Mouse (Mus musculus) limb, embryonic 13.5 days (tissue): Measurements from ENCODE around the gene Gm17509. TPM values are rescaled to one million over a fixed set of nuclear protein-coding genes. Genes with fewer than 3 reads are reported as not detected.

ENCODE experiments used
- ATAC-seq: fragments of 200-750 bp; cut with Nextera tagmentation; 2 replicates; pipeline ENCODE4 v1.8.0; 2017; ENCODE audit warnings: low read depth, moderate number of reproducible peaks, moderate TSS enrichment; ENCODE audit not compliant: low FRiP score
- H3K27ac ChIP-seq: fragments of 300-500 bp; sonication (generic); 2 replicates; pipeline ENCODE4 v1.5.1; 2015; ENCODE audit warnings: inconsistent platforms, mild to moderate bottlenecking, moderate library complexity
- H3K27me3 ChIP-seq: fragments of 300-500 bp; sonication (generic); 2 replicates; pipeline ENCODE4 v1.6.1; 2015; ENCODE audit warnings: mild to moderate bottlenecking, inconsistent platforms
- H3K36me3 ChIP-seq: fragments of 300-500 bp; sonication (generic); 2 replicates; pipeline ENCODE4 v1.6.1; 2015; ENCODE audit warnings: inconsistent platforms, mild to moderate bottlenecking, moderate library complexity
- H3K4me1 ChIP-seq: fragments of 300-500 bp; sonication (generic); 2 replicates; pipeline ENCODE4 v1.6.1; 2015; ENCODE audit warnings: inconsistent platforms
- H3K4me2 ChIP-seq: fragments of 300-500 bp; sonication (generic); replicated peaks from 2 replicates; pipeline ENCODE4 v1.6.1; 2015; ENCODE audit warnings: inconsistent platforms, mild to moderate bottlenecking, moderate library complexity
- H3K4me3 ChIP-seq: fragments of 300-500 bp; sonication (generic); 2 replicates; pipeline ENCODE4 v1.5.1; 2015; ENCODE audit warnings: moderate library complexity, mild to moderate bottlenecking, inconsistent platforms
- H3K9ac ChIP-seq: fragments of 300-500 bp; sonication (generic); 2 replicates; pipeline ENCODE4 v1.6.1; 2015; ENCODE audit warnings: mild to moderate bottlenecking, inconsistent platforms
- H3K9me3 ChIP-seq: fragments of 300-500 bp; sonication (generic); 2 replicates; pipeline ENCODE4 v1.6.1; 2016; ENCODE audit warnings: inconsistent platforms
- WGBS: fragments of 180-500 bp; shearing (Covaris S2); methylation state at CpG from one replicate; pipeline ENCODE4 v1.1.7; 2015; 5-methylcytosine and 5-hydroxymethylcytosine counted together
- polyA plus RNA-seq: library from polyadenylated mRNA; unstranded; fragments of >200 nt; fragmentation: Nextera tagmentation; extraction: Ambion mirVana; gene quantifications from 2 replicates; pipeline ENCODE4 v1.2.1, GENCODE M21; 2015

Gm17509 gene
- polyA plus RNA-seq, 1 experiment from 2014 or later: 0.29 TPM

- H3K4me3 ChIP-seq: no peak overlapping the region
- H3K9ac ChIP-seq: no peak overlapping the region
- no peak overlapping the region for H3K4me2 ChIP-seq
- H3K4me1 ChIP-seq: 0 out of 2 replicates have a peak, but pooled peaks cover 6% of the 10 kb centered on the region
- H3K9me3 ChIP-seq: no peaks in the 10 kb centered on the region
- 87% methylated on average over 6 of the region's 6 CpGs for WGBS
- ATAC-seq: no peak
- no peaks in the 10 kb centered on the region; the same call in 1 of the 2 replicates for H3K27me3 ChIP-seq
- no peak overlapping the region for H3K27ac ChIP-seq
- no peaks in the 10 kb centered on the region for H3K36me3 ChIP-seq
These were observed 4.7 kb upstream of the Gm17509 start for GRCm38 (mm10) chr13:117225561-117225960.

DNA sequence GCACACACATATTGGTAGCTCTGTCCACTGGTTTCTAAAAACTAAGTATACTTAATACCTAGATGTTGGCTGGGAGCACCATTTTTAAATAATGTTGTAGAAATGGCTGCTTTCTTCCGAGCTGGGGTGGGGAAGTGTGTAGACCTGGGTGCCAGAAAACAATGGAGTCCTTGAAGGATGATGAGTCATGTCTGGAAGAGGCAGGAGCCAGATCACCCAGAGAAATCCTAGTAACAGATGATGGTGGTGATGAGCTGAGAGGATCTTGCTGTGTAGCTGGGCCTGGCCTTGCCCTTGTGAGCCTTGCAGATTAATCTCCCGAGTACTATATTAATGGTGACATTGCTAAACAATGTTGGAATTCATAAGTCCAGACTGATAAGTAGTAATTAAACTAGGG, 4.0 kb upstream of the Gm17509 start:
- no peak overlapping the region for H3K4me2 ChIP-seq
- H3K27ac ChIP-seq: no peak overlapping the region
- no peaks in the 10 kb centered on the region for H3K9me3 ChIP-seq
- H3K36me3 ChIP-seq: no peaks in the 10 kb centered on the region
- H3K4me3 ChIP-seq: no peak overlapping the region
- peaks cover 12% of the 10 kb centered on the region for H3K4me1 ChIP-seq
- no peak for ATAC-seq
- H3K27me3 ChIP-seq: peaks cover 4% of the 10 kb centered on the region; the same call in 1 of the 2 replicates
- WGBS: 82% methylated on average over 2 of the region's 2 CpGs
- no peak overlapping the region for H3K9ac ChIP-seq

DNA sequence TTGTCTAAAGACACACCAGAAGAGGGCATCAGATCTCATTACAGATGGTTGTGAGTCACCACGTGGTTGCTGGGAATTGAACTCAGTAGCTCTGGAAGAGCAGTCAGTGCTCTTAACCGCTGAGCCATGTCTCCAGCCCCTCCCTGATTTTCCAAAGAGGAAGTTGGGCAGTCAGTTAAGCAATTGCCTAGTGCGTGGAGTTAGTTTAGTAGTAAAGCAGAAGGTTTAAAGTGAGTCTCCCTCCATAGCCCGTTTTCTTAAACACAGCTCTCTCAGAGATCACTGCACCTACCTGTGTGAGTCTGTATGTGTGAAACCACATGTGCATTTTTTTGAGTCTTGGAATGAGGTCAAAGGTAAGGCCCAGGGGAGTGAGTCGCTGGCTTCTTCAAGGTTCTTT, 2.2 kb upstream of the Gm17509 start:
- Histone ChIP-seq H3K9ac (no peak overlapping the region), H3K4me3 (no peak overlapping the region), H3K4me2 (no peak overlapping the region), H3K36me3 (no peaks in the 10 kb centered on the region), H3K9me3 (no peaks in the 10 kb centered on the region), H3K27me3 (peaks cover 4% of the 10 kb centered on the region; the same call in 1 of the 2 replicates), H3K4me1 (peaks cover 12% of the 10 kb centered on the region), H3K27ac (no peak overlapping the region)
- WGBS: 45% methylated on average over 5 of the region's 5 CpGs
- ATAC-seq: no peak

- no peak overlapping the region for H3K27ac ChIP-seq
- peaks cover 24% of the 10 kb centered on the region for H3K4me1 ChIP-seq
- peaks cover 4% of the 10 kb centered on the region; the same call in 1 of the 2 replicates for H3K27me3 ChIP-seq
- H3K36me3 ChIP-seq: no peaks in the 10 kb centered on the region
- H3K4me3 ChIP-seq: peak overlapping the region; percentile 70
- no peaks in the 10 kb centered on the region for H3K9me3 ChIP-seq
- H3K9ac ChIP-seq: peak overlapping the region; percentile 78
- 8% methylated on average over 16 of the region's 16 CpGs for WGBS
- peak; percentile 3; the same call in 1 of the 2 replicates for ATAC-seq
- peak overlapping the region; percentile 94 for H3K4me2 ChIP-seq
These were observed 889 bp downstream of the Gm17509 start for GRCm38 (mm10) chr13:117219871-117220500.

DNA sequence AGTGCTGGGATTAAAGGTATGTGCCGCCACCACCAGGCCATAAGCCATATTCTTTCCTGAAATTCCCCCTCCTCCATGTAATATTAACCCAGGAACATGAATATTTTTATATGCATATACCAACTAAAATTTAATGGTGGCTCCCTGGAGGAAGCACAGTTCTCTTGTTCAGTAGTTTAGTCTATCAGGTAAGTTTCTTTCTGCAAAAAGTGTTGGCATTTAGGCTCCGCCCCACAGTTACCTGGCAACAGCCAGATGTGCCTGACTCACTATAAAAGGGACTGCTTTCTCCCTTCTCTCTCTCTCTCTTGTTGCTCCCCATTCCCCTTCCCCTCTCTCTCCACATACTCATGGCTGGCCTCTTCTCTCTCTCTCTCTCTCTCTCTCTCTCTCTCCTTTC, 2.8 kb downstream of the Gm17509 start:
- 76% methylated on average over 2 of the region's 2 CpGs for WGBS
- peaks cover 24% of the 10 kb centered on the region for H3K4me1 ChIP-seq
- no peak for ATAC-seq
- H3K27me3 ChIP-seq: peaks cover 4% of the 10 kb centered on the region; the same call in 1 of the 2 replicates
- no peaks in the 10 kb centered on the region for H3K36me3 ChIP-seq
- H3K4me2 ChIP-seq: no peak overlapping the region
- H3K9ac ChIP-seq: no peak overlapping the region
- no peak overlapping the region for H3K27ac ChIP-seq
- H3K9me3 ChIP-seq: no peaks in the 10 kb centered on the region
- H3K4me3 ChIP-seq: no peak overlapping the region

DNA sequence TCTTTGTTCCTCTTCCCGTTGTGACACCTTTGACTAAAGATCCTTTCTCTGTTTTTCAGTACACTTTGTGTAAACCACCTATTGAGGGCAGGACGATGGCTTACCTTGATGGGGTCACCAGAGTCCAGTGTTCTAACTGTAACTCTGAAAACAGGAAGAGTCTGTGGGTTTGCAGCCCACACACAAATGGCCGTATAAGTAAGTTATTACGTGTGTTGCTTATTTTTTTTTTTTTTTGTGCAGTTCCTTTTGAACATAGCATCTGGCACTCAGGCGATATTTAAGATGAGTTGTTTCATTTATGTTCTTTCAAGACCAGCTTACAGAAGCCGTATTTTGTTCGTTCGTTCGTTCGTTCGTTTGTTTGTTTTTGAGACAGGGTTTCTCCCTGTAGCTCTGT, 3.3 kb downstream of the Gm17509 start:
- Histone ChIP-seq H3K27me3 (peaks cover 4% of the 10 kb centered on the region; the same call in 1 of the 2 replicates), H3K9me3 (no peaks in the 10 kb centered on the region), H3K27ac (no peak overlapping the region), H3K9ac (no peak overlapping the region), H3K4me3 (no peak overlapping the region), H3K4me2 (no peak overlapping the region), H3K36me3 (no peaks in the 10 kb centered on the region), H3K4me1 (peaks cover 24% of the 10 kb centered on the region)
- ATAC-seq: no peak
- 26% methylated on average over 11 of the region's 11 CpGs for WGBS

- H3K4me1 ChIP-seq: peaks cover 23% of the 10 kb centered on the region
- H3K36me3 ChIP-seq: no peaks in the 10 kb centered on the region
- H3K9me3 ChIP-seq: no peaks in the 10 kb centered on the region
- H3K27ac ChIP-seq: no peak overlapping the region
- WGBS: 14% methylated on average over 9 of the region's 9 CpGs
- ATAC-seq: no peak
- H3K4me3 ChIP-seq: no peak overlapping the region
- no peak overlapping the region for H3K4me2 ChIP-seq
- H3K9ac ChIP-seq: no peak overlapping the region
- H3K27me3 ChIP-seq: 0 out of 2 replicates have a peak, but pooled peaks cover 4% of the 10 kb centered on the region
These were observed 4.0 kb downstream of the Gm17509 start for GRCm38 (mm10) chr13:117216752-117217363.

DNA sequence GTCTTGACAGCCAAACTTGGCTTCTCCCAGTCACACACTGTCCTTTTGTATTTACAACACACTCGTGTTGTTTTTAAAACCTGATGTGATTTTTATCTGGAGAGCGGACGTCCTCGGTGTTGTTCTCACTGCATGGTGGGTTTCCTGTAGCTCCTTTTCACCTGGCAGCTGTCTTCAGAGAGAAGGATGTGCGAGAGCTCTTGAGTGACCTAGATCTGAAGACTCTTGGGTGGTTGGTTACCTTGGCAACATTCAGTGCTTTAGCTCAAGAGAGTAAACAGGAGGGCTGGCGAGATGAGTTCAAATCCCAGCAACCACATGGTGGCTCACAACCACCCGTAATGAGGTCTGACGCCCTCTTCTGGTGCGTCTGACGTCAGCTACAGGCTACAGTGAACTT, 4.7 kb downstream of the Gm17509 start:
- no peak overlapping the region for H3K4me3 ChIP-seq
- no peaks in the 10 kb centered on the region for H3K36me3 ChIP-seq
- ATAC-seq: no peak
- no peak overlapping the region for H3K9ac ChIP-seq
- no peak overlapping the region for H3K4me2 ChIP-seq
- peaks cover 18% of the 10 kb centered on the region for H3K4me1 ChIP-seq
- WGBS: 25% methylated on average over 10 of the region's 10 CpGs
- no peaks in the 10 kb centered on the region for H3K9me3 ChIP-seq
- 0 out of 2 replicates have a peak, but pooled peaks cover 4% of the 10 kb centered on the region for H3K27me3 ChIP-seq
- no peak overlapping the region for H3K27ac ChIP-seq

DNA sequence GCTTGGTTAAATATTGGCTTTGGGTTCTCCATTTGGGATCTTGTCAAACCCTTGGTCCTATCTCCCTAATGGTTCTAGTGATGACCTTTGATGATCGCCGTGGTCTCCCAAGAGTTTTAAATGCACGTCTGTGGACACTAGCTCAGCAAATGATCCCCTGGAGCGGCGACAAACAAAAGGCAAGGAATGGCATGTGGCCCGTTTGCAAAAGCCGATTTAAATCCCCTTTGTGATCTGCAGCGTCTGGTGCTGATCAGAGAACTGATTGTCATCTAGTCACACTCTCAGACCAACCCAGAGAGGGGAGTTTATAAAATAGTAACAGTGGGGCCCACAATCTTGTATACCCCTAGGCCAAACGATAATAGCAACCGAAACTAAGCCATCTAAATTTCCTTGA, 5.4 kb downstream of the Gm17509 start:
- WGBS: 17% methylated on average over 10 of the region's 10 CpGs
- no peak for ATAC-seq
- Histone ChIP-seq H3K27me3 (0 out of 2 replicates have a peak, but pooled peaks cover 4% of the 10 kb centered on the region), H3K36me3 (no peaks in the 10 kb centered on the region), H3K9me3 (no peaks in the 10 kb centered on the region), H3K4me3 (no peak overlapping the region), H3K9ac (no peak overlapping the region), H3K4me1 (peaks cover 18% of the 10 kb centered on the region), H3K4me2 (no peak overlapping the region), H3K27ac (no peak overlapping the region)

DNA sequence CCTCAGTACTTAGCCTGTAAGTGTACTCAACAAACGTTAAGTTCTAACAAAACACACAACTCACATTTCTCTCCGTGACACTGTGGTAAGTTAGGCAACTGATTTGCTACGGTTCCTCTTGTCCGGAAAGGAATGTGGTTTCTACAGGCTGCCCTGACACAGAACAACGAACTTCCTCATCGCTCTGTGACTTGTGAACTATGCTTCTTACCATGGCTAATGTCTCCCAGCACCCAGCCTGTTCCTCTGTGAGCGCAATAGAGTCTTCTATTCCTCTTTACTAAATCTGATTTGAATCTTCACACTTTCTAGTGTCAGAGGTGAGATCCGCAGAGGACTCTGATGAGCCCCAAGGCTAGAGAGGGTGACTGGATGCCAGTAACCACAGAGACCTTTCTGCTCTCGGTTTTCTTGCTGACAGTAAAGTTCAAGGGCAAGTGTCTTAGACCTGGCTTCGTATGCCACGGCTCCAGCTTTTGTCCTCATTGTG, 9.4 kb downstream of the Gm17509 start:
- Histone ChIP-seq H3K4me1 (0 out of 2 replicates have a peak, but pooled peaks cover 3% of the 10 kb centered on the region), H3K4me3 (no peak overlapping the region), H3K27me3 (no peaks in the 10 kb centered on the region), H3K36me3 (no peaks in the 10 kb centered on the region), H3K9ac (no peak overlapping the region), H3K4me2 (no peak overlapping the region), H3K27ac (no peak overlapping the region), H3K9me3 (no peaks in the 10 kb centered on the region)
- 68% methylated on average over 11 of the region's 11 CpGs for WGBS
- no peak for ATAC-seq

- 83% methylated on average over 6 of the region's 6 CpGs for WGBS
- ATAC-seq: no peak
- Histone ChIP-seq H3K27me3 (no peaks in the 10 kb centered on the region), H3K4me3 (no peak within 1 kb of the TSS), H3K9me3 (no peaks in the 10 kb centered on the region), H3K36me3 (no peaks in the 10 kb centered on the region), H3K27ac (no peak within 1 kb of the TSS), H3K4me1 (no peaks in the 10 kb centered on the region), H3K4me2 (no peak within 1 kb of the TSS), H3K9ac (no peak within 1 kb of the TSS)
These were observed 12.6 kb downstream of the Gm17509 start, which contains the start of gene Emb for GRCm38 (mm10) chr13:117208236-117208635. TSS of gene Emb (plus strand) at chr13:117208536.

GRCm38 (mm10) chr13:117206066-117206465, 14.8 kb downstream of the Gm17509 start:
- Histone ChIP-seq H3K4me1 (no peaks in the 10 kb centered on the region), H3K9me3 (no peaks in the 10 kb centered on the region), H3K4me2 (no peak overlapping the region), H3K9ac (no peak overlapping the region), H3K4me3 (no peak overlapping the region), H3K36me3 (no peaks in the 10 kb centered on the region), H3K27me3 (no peaks in the 10 kb centered on the region), H3K27ac (no peak overlapping the region)
- 90% methylated on average over 8 of the region's 8 CpGs for WGBS
- no peak for ATAC-seq
